Mouse (Mus musculus) thymus, adult 18-20 months (tissue): Measurements from ENCODE around the gene Stfa2l1.
"Not testable (repeated sequence)": the region's sequence is repeated elsewhere in the genome, so short reads cannot be mapped to it uniquely, and the experiment has no call there.

Experiments used
- DNase-seq, 2 experiments: peaks; one replicate each; pipeline ENCODE4 v3.0.0; 2022; ENCODE audit warnings: mixed read lengths in 2 of 2

Stfa2l1 gene

DNA sequence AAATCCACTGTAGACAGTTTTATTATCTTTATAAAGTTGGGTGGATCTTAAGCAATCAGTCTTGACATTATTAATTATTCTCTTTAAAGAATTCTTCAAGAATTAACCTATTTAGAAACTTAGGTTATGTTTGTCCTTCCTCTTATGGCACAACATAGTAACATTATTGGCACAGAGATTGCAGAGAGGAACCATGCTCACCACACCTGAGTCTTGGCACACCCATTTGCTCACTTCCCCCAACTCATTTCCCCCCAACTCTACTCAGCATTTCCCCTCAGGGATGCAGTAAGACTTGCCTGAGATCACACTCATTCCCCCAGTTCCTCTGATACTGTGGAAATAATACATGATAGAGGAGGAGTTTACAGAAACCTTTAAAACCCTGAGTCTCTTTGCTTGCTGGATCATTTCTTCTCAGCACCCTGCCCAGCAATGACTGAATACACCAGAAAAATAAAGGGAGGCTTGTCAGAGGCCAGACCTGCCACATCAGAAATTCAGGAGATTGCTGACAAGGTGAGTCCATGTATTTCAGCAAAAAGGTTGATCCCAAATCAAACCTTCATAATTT is at the start of gene Stfa2l1:
Stfa2l1 (plus strand) TSS at position 410 of the 574 bp plus-strand sequence.
- DNase-seq, result no peak

DNA sequence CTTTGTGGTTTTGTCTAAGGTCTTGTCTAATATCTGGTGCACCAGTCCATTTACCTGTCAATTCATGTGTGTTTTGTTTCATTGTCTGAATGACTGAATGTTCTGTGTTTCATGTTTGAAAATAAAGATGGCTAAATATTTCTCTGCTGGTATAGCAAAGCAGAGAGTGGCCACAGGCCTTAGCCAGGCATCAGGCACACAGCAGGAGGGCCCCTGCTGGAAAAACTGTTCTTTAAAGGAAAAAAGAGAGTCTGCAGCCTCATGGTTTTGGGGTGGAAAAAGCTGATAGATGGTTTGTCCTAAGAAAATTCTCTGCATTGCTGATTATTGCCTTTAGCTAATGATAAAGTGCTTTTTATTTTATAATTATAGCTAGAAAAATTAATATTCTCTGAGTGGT is 45.1 kb upstream of the Stfa2l1 start:
- not testable (repeated sequence) for DNase-seq

DNA sequence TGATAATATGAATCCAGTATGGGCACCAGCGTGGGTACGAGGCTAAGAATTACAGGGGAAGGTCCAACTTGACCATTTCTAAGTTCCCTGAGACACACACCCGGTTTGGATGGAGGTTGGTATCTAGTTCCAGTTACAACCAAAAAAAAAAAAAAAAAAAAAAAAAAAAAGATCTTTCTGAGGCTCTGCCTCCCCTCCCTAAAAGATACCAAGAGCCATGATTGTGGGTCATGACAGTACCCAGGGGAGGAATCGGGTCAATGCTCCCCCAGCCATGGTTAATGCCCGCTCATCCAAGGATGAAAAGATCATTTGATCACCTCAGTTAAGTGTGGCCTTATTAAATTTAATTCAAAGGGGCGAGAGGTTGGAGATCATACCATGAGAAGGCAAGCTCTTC is 40.9 kb upstream of the Stfa2l1 start:
- DNase-seq, result not testable (repeated sequence)

DNA sequence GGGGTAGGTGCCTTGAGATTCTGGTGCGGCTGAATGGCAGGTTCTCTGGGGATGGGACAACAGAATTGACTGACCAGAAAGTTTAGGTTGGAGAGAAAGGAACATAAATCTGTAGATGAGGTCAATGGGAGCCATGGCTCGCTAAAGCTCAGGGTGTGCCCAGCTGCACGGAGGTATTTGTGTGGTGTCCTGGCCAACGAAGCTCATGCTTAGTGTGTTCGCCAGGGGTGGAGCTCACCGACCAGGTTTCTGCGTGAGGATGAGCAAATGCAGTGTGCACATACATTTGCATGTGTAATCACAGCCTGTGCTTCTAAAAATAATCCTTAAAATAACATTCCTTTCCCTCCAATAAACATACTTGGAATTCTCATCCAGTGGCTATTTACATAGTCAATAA is 28.5 kb upstream of the Stfa2l1 start:
- no peak for DNase-seq

DNA sequence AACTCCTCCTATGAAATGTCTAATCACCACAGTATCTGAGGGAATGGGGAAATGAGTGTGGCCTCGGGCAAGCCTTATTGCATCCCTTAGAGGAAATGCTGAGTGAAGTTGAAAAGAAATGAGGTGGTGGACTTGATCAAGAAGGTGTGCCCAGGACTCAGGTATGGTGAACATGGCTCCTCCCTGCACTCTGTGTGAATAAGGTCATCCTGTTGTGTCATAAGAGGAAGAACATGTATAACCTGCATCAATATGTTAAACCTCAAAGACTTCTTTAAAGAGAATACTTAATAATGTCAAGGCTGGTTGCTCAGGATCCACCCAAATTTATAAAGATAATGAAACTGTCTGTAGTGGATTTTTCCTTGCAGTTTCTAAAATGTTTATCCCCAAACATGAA is 25.5 kb upstream of the Stfa2l1 start, which contains the start of gene Csta1:
Csta1 (minus strand) TSS at position 101 of the 400 bp plus-strand sequence.
- no peak for DNase-seq

DNA sequence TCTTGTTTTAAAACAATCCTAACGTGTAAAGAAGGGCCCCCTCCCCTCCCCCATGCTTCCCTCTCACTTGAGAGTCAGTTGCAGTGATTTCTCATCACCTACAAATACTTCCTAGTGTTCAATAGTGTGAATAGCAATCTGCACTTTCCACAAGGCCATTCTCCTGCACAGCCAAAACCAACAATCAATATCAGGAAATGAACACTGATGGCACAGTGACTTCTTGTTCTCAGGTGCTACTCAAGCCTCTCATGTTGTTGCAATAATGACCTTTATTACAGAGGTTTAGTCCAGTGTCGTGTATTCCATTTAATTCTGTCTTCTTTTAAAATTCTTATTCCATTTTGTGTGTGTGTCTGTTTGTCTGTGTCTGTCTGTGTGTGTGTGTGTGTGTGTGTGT is 18.4 kb upstream of the Stfa2l1 start:
- DNase-seq, result no peak

DNA sequence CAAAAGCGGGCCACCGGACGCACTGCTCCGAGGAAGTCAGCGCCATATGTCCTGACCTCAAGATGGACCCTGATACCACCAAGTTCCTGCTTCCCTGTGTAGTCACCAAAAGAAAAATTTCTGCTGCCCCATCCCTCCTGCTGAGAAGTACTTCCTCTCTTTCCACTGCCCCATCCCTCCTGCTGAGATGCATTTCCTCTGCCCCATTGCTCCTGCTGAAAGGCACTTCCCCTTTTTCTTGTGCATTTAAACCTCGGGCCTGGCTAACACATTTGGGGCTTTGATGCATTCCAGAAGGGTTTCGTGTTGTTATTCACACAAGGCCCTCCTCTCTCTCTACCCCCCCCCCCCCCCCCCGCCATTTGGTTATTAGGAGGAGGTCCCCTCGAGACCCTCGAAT is 11.2 kb downstream of the Stfa2l1 start:
- DNase-seq, result not testable (repeated sequence)

DNA sequence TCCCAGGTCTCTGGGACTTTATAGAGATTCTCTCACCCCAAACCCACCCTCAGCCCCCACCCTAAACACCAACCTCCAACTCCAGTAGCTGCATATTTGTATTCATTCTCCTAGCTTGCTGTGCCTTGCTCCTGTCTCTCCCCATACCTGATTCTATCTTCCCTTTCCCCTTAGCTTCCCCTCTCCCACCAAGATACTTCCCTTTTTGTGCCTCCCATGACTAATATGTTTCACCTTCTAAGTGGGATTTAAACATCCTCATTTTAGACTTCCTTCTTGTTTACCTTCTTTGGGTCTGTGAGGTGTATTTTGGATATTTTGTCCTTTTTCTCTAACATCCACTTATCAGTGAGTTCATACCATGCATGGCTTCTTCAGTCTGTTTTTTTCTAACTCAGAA is 19.5 kb downstream of the Stfa2l1 start:
- DNase-seq, result no peak

DNA sequence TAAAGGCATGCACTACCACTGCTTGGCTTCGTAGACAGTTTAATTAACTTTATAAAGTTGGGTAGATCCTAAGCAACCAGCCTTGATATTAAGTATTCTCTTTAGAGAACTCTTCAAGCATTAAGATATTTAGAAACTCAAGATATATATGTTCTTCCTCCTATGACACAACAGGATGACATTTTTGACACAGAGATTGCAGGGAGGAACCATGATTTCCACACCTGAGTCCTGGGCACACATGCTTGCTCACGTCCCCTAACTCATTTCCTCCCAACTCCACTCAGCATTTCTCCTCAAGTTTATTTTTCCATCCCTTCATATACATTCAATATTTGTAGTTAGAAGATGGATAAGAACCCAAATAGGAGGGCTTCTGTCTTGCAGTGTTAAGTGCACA is 23.3 kb downstream of the Stfa2l1 start:
- DNase-seq, result no peak

DNA sequence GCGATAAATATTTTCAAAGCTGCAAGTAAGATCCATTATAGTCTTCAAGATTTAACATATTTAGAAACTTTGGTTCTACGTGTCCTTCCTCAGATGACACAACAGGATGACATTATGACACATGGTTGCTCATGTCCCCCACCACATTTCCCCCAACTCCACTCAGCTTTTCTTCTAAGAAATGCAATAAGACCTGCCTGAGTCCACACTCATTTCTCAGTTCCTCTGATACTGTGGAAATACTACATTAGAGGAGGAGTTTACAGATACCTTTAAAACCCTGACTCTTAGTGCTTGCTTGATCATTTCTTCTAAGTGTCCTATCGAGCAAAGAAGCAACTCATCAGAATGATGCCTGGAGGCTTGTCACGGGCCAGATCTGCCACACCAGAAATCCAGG is 27.3 kb downstream of the Stfa2l1 start, which contains the start of gene Gm5483:
Gm5483 (plus strand) TSS at position 301 of the 400 bp plus-strand sequence.
- not testable (repeated sequence) for DNase-seq

DNA sequence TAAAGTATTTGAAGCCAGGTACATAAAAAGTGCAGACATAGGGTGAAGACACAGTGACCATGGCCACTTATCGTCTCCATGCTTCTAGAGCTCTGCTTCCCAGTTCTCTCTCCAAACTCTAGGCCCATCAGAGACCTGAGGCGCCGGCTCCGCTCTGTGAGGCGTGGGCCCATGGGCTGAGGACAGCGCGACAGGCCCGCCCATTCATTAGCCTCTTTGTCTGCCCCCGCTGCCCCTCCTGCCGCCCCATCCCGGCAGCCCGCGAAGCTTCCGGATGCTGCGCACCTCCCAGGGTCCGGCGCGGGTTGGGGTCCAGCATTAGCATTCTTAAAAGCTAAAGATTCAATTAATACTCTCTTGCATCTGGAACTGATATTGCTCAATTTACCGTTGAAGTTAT is 42.6 kb downstream of the Stfa2l1 start:
- DNase-seq, result no peak

DNA sequence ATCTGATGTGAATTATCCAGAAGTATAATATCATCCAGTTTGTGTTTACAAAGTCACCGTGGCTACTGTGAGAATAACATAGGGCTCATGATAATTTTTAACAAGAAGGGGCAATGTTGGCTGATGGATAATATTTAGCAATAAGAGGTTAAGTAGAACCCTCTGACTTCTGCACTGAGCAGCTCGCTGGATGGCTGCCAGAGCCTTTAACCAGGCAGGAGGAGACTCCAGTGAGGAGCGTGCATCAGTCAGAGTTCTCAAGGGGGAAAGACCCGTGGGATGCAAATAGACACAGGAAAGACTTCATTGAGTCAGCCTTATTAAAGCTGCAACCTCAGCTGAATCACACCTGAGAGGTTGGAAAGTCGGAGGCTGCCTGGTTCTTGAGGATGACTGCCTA is 47.2 kb downstream of the Stfa2l1 start:
- DNase-seq, result no peak

DNA sequence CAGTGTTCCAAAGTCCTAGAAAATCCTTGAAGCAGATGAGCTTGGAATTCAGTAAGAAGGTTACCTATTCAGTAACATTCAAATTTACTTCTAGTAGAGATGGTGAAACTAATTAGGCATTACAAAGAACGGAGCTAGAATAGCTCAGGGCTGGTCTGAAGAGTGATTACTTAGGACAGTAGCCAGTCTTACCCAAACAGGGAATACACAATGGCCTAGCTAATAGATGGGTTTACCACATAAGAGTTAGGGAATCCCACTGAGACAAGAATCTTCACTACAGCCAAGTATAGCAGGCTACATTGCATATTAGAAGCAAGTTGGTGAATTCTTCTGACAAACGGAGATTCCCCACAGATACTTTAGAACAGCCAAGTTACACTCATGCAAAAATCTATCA is 49.1 kb downstream of the Stfa2l1 start:
- DNase-seq, result not testable (repeated sequence)

DNA sequence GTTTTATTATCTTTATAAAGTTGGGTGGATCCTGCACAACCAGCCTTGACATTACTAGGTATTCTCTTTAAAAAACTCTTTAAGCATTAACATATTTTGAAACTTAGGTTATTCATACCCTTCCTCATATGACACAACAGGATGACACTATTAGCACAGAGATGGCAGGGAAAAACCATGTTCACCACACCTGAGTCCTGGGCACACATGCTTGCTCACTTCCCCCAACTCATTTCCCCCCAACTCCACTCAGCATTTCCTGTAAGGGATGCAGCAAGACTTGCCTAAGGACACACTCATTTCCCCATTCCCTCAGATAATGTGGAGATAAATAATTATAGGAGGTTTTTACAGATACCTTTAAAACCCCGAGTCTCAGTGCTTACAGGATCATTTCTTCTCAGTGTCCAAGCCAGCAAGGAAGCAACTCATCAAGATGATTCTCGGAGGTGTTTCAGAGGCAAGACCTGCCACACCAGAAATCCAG is 53.4 kb downstream of the Stfa2l1 start, which contains the start of gene Gm5416:
Gm5416 (plus strand) TSS at position 437 of the 487 bp plus-strand sequence.
- DNase-seq, result no peak
